Mouse (Mus musculus) hindbrain, embryonic 10.5 days (tissue): Measurements from ENCODE around the gene Rsph1. TPM values are rescaled to one million over a fixed set of nuclear protein-coding genes. Genes with fewer than 3 reads are reported as not detected.

Source experiments
- DNase-seq: peaks from one replicate; pipeline ENCODE4 v3.0.0-alpha.2; 2017; ENCODE audit warnings: low spot score
- H3K27ac ChIP-seq: fragments of 300-500 bp; sonication (generic); 2 replicates; pipeline ENCODE4 v1.5.1; 2016; ENCODE audit warnings: mild to moderate bottlenecking, moderate library complexity
- H3K27me3 ChIP-seq: fragments of 300-500 bp; sonication (generic); 2 replicates; pipeline ENCODE4 v1.6.1; 2016; ENCODE audit warnings: mild to moderate bottlenecking; ENCODE audit not compliant: poor library complexity, insufficient read depth, severe bottlenecking
- H3K36me3 ChIP-seq: fragments of 300-500 bp; sonication (generic); 2 replicates; pipeline ENCODE4 v1.6.1; 2016; ENCODE audit warnings: mild to moderate bottlenecking, moderate library complexity
- H3K4me1 ChIP-seq: fragments of 300-500 bp; sonication (generic); replicated peaks from 2 replicates; pipeline ENCODE4 v1.6.1; 2016; ENCODE audit warnings: mild to moderate bottlenecking
- H3K4me3 ChIP-seq: fragments of 300-500 bp; sonication (generic); 2 replicates; pipeline ENCODE4 v1.5.1; 2016; ENCODE audit warnings: mild to moderate bottlenecking, moderate library complexity
- H3K9me3 ChIP-seq: fragments of 300-500 bp; sonication (generic); 2 replicates; pipeline ENCODE4 v1.6.1; 2016; ENCODE audit warnings: mild to moderate bottlenecking, moderate library complexity
- WGBS: fragments of 180-500 bp; shearing (Covaris S2); methylation state at CpG from one replicate; pipeline ENCODE4 v1.1.7; 2016; 5-methylcytosine and 5-hydroxymethylcytosine counted together
- polyA plus RNA-seq: library from polyadenylated mRNA; unstranded; fragments of >200 nt; fragmentation: Nextera tagmentation; extraction: Ambion mirVana; gene quantifications from 2 replicates; pipeline ENCODE4 v1.2.1, GENCODE M21; 2016

Rsph1 gene
- 4.1 and 7.7 TPM in 2 replicates for polyA plus RNA-seq

DNA sequence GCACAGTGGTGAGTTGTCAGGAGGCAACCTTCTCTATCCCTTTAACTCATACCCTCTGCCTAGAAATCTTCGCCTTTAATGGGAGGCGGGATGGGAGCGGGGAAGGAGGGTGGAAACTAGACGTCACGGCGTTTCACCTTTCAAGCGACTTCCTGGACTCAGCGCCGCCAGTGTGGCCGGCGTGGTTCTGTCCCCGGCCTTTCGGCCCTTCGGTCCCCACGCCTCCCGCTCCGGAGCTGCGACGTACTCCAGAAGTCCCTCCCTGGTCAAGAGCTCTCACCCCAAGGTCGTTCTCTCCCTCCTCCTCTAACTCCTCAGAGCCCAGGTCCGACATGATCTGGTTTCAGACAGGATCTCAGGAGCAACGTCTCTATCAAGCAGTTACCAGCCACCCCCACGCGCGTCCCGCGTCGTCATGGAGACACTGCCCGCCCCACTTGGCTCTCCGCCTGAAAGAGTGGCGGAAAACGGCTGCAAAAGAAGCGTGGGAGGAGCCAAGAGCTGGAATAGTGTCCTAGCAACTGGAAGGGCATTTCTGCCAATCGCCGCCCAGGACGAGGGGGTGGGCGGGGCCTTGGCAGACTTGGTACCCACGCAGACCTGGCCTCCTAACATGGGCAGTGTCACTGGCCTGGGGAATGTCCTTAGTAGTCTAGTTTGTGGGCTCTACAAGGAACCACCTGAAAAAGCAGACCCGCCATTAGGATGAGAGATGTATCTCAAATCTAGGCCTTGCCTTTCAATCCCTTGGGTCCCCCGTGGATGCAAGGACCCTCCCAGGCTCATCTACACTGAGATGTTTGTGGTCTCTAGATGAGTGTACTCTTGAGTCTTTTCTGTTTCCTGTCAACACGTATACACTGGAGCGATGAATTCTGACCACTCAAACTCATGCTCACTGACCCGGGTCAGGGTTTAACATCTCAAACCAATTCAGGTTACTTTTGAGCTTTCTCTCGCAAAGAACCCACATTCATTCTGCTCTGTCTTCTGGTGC lies at the start of gene Rsph1:
Gene Rsph1, minus strand, starts transcription at position 462 of the 997 bp plus-strand sequence.
- Histone ChIP-seq H3K4me3 (peak within 1 kb of the TSS; percentile 58), H3K4me1 (peaks cover 16% of the 10 kb centered on the region), H3K27me3 (peaks cover 11% of the 10 kb centered on the region; the same call in 1 of the 2 replicates), H3K36me3 (no peaks in the 10 kb centered on the region), H3K27ac (peak within 1 kb of the TSS; percentile 76), H3K9me3 (no peaks in the 10 kb centered on the region)
- DNase-seq, result peak; percentile 90
- WGBS, result 9% methylated on average over 44 of the region's 44 CpGs

DNA sequence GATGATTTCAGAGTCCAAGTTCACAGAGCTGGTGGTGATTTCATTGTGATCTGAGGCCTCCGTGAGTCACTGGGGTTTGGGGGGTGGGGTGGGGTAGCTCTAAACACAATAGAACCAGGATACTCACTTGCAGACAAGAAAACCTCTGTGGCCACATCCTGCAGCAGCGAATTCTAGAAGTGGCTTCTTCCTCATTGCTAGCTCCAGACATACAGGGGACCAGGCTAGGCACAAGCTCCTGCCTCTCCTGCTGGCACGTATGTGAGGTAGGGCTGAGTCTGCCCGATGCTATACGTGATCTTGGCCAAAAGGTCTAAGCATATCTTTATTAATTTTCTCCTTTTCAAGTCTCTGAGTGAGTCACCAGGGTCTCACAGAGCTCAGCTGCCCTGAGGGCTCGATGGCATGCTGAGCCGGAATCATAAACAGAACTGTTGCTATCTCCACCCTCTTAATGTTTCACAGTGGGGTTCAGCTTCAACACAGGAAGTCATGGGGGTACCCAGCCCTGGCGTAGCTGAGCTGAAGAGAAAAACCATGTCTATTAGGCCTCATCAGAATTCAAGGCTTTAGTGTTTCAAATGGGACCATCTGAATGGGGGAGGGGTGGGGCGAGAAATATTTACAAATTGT lies 49.2 kb upstream of the Rsph1 start:
- DNase-seq, result no peak
- 0 out of 2 replicates have a peak overlapping the region, but pooled peaks have one; percentile 3 for H3K27ac ChIP-seq
- H3K4me1 ChIP-seq, result peaks cover 35% of the 10 kb centered on the region
- H3K4me3 ChIP-seq, result no peak overlapping the region; the same call in 1 of the 2 replicates
- H3K27me3 ChIP-seq, result no peaks in the 10 kb centered on the region
- H3K9me3 ChIP-seq, result no peaks in the 10 kb centered on the region
- peaks cover 9% of the 10 kb centered on the region; the same call in 1 of the 2 replicates for H3K36me3 ChIP-seq
- WGBS, result 37% methylated on average over 9 of the region's 9 CpGs

DNA sequence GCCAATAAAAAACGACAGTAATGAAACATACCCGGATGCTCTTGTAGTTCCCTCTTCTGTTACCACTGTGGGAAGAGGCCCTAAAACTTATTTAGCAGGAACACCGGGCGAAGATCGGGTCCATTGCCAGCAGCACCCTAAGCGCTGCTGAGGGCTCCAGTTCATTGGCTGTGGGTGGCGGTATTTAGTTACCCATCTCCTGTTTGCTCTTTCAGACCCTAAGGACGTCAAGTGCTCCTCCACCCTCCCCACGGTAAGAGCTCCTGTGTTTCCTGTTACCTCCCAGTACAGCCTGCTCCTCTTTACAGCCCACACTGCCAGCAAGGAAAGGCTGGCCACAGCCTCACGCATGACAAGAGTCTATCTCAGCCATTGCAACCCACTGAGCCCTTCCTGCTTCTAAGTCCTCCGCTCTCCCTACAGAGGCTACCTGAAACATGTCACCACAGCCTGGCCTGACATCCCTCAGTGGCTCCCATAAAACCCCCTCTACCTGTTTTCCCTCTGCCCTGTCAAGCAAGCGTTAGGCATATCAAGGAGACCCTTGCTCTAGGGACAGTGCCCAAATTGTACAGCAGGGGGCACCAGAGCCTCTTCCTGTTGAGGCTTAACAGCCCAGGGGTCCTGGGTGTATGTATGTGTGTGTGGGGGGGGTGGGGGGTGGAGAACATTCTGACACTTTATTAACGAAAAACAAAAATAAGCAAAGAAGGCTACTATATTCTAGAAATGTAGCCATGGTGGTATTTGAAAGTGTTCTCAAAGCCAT lies 48.5 kb upstream of the Rsph1 start:
- WGBS, result 67% methylated on average over 13 of the region's 13 CpGs
- Histone ChIP-seq H3K9me3 (no peaks in the 10 kb centered on the region), H3K27me3 (no peaks in the 10 kb centered on the region), H3K4me3 (no peak overlapping the region), H3K4me1 (peaks cover 34% of the 10 kb centered on the region), H3K36me3 (peaks cover 9% of the 10 kb centered on the region; the same call in 1 of the 2 replicates), H3K27ac (peak overlapping the region; percentile 16; the same call in 1 of the 2 replicates)
- peak; percentile 68 for DNase-seq

DNA sequence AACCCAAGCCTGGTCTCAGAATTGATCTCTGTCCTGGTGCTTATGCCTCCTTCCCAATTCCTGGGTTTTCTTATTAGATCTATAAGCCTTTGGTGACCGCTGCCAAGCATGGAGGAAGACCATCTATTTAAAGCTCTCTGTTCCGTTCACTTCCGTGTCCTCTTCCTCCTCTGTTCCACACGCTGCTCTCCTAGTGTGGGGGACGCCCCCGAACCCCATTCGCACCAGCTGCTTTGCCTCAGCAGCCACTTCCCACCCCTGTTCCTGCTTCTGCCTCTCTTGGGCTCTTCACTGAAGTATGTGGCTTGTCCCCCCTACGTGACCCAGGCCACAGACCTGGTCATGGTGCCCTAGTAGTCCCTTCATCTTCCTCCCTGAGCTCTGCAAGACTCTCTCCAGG lies 47.0 kb upstream of the Rsph1 start:
- no peak overlapping the region for H3K4me3 ChIP-seq
- no peak for DNase-seq
- H3K27me3 ChIP-seq, result no peaks in the 10 kb centered on the region
- H3K4me1 ChIP-seq, result peaks cover 25% of the 10 kb centered on the region
- 91% methylated on average over 8 of the region's 8 CpGs for WGBS
- H3K36me3 ChIP-seq, result peaks cover 12% of the 10 kb centered on the region; the same call in 1 of the 2 replicates
- 0 out of 2 replicates have a peak overlapping the region, but pooled peaks have one; percentile 25 for H3K27ac ChIP-seq
- H3K9me3 ChIP-seq, result no peaks in the 10 kb centered on the region

DNA sequence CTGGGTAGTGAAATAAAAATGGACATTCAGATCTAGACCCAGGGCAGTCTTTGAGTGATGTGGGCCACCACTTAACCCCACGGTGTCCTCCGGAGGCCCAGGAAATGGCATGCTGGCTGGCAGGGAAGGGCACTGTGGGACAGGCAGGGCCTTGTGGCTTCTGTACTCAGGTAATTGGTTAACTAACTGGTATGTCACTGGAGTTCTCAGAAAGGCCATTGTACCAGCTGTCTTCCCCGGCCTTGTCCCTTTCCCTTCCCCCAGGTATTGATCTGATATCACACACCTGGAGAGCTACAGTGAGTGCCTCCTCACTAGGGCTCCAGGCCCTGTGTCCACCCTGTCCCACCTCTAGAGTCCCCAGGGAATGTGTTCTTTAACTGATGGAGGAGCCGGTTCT lies 46.2 kb upstream of the Rsph1 start:
- Histone ChIP-seq H3K9me3 (no peaks in the 10 kb centered on the region), H3K27me3 (no peaks in the 10 kb centered on the region), H3K4me1 (peaks cover 25% of the 10 kb centered on the region), H3K36me3 (peaks cover 12% of the 10 kb centered on the region; the same call in 1 of the 2 replicates), H3K27ac (no peak overlapping the region), H3K4me3 (no peak overlapping the region)
- DNase-seq, result no peak
- WGBS, result 89% methylated on average over 4 of the region's 4 CpGs

DNA sequence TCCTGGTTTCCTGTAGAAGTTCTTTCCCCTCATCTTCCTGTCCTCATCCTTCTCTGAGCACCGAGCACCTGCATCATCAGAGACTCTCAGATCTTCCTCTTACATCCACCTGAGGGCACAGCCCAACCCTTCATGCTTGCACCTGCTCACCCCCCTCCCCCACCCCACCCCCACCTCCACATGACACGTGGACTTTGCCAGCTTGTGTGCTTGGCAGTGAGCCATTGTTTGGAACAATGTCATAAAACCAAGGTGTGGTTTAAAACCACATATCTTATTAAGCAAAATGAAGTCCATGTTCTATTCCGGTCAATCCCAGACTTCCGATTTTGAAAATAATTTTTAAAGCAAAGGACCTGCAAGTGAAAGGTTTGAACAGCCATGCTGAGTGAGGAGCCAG lies 45.3 kb upstream of the Rsph1 start:
- peaks cover 12% of the 10 kb centered on the region; the same call in 1 of the 2 replicates for H3K36me3 ChIP-seq
- no peaks in the 10 kb centered on the region for H3K9me3 ChIP-seq
- no peaks in the 10 kb centered on the region for H3K27me3 ChIP-seq
- H3K4me3 ChIP-seq, result no peak overlapping the region
- H3K4me1 ChIP-seq, result peaks cover 32% of the 10 kb centered on the region
- no peak overlapping the region for H3K27ac ChIP-seq
- DNase-seq, result no peak
- 91% methylated on average over 4 of the region's 4 CpGs for WGBS

DNA sequence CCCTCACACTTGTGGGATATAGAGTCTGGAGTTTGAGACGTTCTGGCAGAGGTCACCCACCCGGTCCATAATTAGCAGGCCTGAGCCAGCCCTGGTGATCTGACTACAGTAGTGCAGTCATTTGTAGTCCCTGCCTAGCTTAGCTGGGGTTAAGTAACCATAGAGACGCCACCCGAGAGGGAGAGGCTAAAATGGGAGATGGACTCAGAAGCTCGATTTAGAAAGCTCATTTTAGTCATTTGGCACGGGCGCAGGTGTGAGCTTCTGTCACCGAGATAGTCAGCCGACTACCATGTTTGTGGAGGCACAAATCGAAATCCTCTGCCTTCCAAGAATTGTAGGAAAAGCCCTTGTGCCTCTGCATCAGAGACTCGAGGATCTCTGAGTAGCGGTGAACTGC lies 44.2 kb upstream of the Rsph1 start:
- Histone ChIP-seq H3K4me1 (peaks cover 23% of the 10 kb centered on the region), H3K9me3 (no peaks in the 10 kb centered on the region), H3K36me3 (peaks cover 19% of the 10 kb centered on the region; the same call in 1 of the 2 replicates), H3K27me3 (no peaks in the 10 kb centered on the region), H3K27ac (no peak overlapping the region), H3K4me3 (no peak overlapping the region)
- DNase-seq, result no peak
- 82% methylated on average over 12 of the region's 12 CpGs for WGBS

DNA sequence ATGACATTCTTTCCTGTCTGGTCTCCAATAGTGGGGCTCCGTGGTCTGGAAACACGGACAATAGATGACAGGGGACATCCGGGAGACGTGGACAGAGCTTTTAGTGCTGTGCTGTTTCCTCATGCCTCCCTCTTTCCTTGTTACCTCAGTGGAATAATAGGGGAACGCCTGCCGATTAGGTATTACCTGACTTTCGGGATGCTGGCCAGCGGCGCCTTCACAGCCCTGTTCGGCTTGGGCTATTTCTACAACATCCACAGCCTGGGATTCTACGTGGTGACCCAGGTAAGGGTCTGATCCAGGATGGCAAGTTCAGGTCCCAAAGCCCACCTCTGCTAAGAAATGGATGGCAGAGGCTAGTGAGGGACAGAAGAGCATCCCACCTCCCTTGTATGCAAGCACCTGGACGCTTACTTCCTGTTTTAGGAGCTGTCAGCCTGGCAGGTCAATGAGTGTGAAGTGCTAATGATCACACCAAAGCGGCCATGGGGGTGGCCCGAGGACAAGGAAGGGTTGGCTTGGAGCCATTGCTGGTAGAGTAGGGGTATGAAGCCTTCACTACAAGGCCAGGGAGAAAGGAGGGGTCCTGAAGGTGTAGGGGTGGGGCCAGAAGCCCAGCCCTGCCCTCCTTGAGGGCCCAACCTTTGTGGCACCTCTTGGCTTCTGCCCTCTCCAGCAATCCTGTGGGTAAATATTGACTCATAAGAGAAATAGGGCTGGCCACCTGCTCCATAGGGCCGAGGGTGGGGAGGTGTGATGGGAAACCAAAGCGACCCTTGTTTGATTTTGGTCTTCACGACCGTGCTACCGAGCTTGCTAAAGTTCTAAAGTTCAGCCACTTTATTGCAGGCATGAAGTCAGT lies 42.0 kb upstream of the Rsph1 start:
- peaks cover 22% of the 10 kb centered on the region for H3K4me1 ChIP-seq
- no peak overlapping the region for H3K27ac ChIP-seq
- H3K36me3 ChIP-seq, result peaks cover 16% of the 10 kb centered on the region; the same call in 1 of the 2 replicates
- 91% methylated on average over 19 of the region's 19 CpGs for WGBS
- no peak for DNase-seq
- no peaks in the 10 kb centered on the region for H3K9me3 ChIP-seq
- H3K4me3 ChIP-seq, result no peak overlapping the region
- no peaks in the 10 kb centered on the region for H3K27me3 ChIP-seq

DNA sequence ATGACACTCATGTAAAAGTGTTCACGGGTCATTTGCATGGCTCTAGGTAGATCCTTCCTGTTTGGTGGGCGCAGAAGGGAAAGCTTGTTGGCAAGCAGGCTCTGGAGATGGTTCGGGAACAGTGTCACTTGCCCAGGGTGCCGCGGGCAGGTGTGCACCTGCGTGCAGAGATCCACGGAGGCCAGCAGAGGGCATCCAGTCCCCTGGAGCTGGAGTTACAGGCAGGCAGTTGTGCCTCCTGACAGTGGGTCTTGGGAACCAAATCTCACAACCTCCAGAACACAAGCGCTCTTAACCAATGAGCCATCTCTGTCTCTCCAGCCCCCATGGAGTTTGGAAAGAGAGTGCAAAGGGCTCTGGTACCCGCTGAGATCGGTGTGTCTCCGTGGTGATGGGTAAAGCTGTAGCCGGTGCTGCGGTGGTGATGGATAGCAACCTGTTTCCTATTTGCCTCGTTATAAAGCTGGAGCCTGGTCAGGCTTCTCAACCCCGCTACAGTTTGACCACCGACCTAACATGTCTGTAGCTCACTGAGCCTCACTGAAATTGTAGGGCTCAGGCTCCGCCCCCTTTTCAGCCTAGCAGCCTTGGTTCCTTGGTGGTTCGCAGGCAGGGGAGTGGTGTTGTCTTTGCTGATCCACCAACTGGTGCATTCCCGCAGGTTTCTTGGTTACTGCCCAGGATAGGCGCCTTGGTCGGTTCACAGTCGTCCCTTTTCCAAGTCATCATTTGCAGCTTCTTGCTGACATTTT lies 40.5 kb upstream of the Rsph1 start:
- no peak for DNase-seq
- Histone ChIP-seq H3K9me3 (no peaks in the 10 kb centered on the region), H3K27me3 (no peaks in the 10 kb centered on the region), H3K4me3 (no peak overlapping the region), H3K4me1 (peaks cover 35% of the 10 kb centered on the region), H3K36me3 (peaks cover 16% of the 10 kb centered on the region; the same call in 1 of the 2 replicates), H3K27ac (no peak overlapping the region)
- WGBS, result 49% methylated on average over 22 of the region's 22 CpGs

DNA sequence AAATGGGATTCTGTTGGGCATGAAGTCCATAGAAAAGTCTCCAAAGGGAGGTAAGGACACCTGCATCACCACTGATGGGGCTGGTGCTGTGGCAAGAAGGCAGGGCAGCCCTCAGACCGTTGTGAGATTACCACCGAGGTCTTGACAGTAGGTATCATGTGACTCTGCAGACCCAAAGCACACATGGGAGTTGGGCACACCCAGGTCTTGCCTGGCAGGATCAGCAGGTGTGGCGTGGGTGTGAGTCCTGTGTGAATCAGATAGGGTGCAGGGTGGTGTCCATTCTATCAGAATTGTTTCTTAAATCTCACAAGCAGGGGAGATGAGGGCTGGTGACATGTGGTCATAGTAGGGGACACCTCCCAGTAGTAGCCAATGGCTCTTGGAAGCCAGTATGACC lies 39.8 kb upstream of the Rsph1 start:
- no peak overlapping the region for H3K4me3 ChIP-seq
- DNase-seq, result no peak
- H3K9me3 ChIP-seq, result no peaks in the 10 kb centered on the region
- H3K4me1 ChIP-seq, result peaks cover 42% of the 10 kb centered on the region
- 91% methylated on average over 3 of the region's 3 CpGs for WGBS
- H3K36me3 ChIP-seq, result 0 out of 2 replicates have a peak, but pooled peaks cover 10% of the 10 kb centered on the region
- no peak overlapping the region for H3K27ac ChIP-seq
- H3K27me3 ChIP-seq, result no peaks in the 10 kb centered on the region

DNA sequence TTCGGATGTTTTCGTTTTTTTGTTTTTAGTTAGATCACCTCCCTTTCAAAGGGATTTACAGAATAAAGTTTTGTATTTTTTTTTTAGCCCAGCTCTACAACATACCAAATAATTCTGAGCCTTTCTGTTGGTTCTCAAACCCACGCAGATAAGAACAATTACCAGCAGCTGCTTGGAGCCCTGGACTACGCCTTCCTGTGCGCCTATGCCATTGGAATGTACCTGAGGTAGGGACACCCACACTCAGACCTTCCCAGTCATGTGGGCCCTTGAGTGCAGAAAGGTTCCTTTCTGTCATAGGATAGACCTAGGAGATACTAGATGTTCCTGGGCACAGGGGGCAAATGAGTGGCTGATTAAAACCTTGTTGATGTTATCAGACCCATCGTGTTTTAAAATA lies 38.8 kb upstream of the Rsph1 start:
- H3K27ac ChIP-seq, result no peak overlapping the region
- no peaks in the 10 kb centered on the region for H3K27me3 ChIP-seq
- H3K4me3 ChIP-seq, result no peak overlapping the region
- DNase-seq, result no peak
- 90% methylated on average over 6 of the region's 6 CpGs for WGBS
- H3K36me3 ChIP-seq, result 0 out of 2 replicates have a peak, but pooled peaks cover 10% of the 10 kb centered on the region
- H3K4me1 ChIP-seq, result peaks cover 44% of the 10 kb centered on the region
- no peaks in the 10 kb centered on the region for H3K9me3 ChIP-seq
